In the genomic region with DNA sequence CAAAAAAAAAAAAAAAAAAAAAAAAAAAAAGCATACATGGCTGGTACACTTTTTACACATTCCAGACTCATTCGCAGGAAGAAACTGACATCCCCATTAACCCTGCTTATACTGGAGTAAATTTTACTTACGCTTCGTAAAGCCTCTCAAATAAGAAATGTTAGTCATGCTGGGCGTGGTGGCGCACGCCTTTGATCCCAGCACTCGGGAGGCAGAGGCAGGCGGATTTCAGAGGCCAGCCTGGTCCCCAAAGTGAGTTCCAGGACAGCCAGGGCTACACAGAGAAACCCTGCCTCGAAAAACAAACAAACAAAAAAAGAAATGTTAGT, we compare ENCODE assay signal across 8 mouse cellular contexts. TPM values are rescaled to one million over a fixed set of nuclear protein-coding genes. Genes with fewer than 3 reads are reported as not detected.
A peak's percentile ranks its signal among the peaks of the same experiment; 100 is the strongest.
DNase-seq lines count a peak whose midpoint lies in the region; ATAC-seq and TF ChIP-seq lines count a peak whose summit lies in the region.
"Not testable (repeated sequence)": the region's sequence is repeated elsewhere in the genome, so short reads cannot be mapped to it uniquely, and the experiment has no call there.

No protein-coding gene starts in this region.

- not testable (repeated sequence) for TF ChIP-seq POLR2A in bone marrow, adult 2 months (IDR thresholded peaks at IDR 0.05; ENCODE audit: borderline replicate concordance, control insufficient read depth, low read depth, low read length); thymus, adult 2 months (IDR thresholded peaks at IDR 0.05; ENCODE audit: control insufficient read depth, extremely low read depth, insufficient read depth, low read length, poor library complexity)

- H3K4me3 ChIP-seq in bone marrow, adult 2 months (replicated peaks; ENCODE audit: control insufficient read depth, low read depth, low read length): peak overlapping the region; percentile 92
- H3K4me3 ChIP-seq in erythroblast, embryonic 14.5 days (replicated peaks): peak overlapping the region; percentile 97
- H3K4me3 ChIP-seq in heart, embryonic 13.5 days: peak overlapping the region; percentile 98
- H3K4me3 ChIP-seq in intestine, embryonic 14.5 days (ENCODE audit: low read depth, low read length): peak overlapping the region; percentile 98
- H3K4me3 ChIP-seq in limb, embryonic 13.5 days: peak overlapping the region; percentile 81
- H3K4me3 ChIP-seq in lung, embryonic 15.5 days: peak overlapping the region; percentile 88
- H3K4me3 ChIP-seq in thymus, adult 2 months (ENCODE audit: control insufficient read depth, insufficient read depth, low read length): peak overlapping the region; percentile 49

- ATAC-seq in heart, embryonic 13.5 days (ENCODE audit: extremely low read depth, insufficient number of reproducible peaks, low FRiP score, low TSS enrichment); intestine, embryonic 14.5 days (replicated peaks; ENCODE audit: low FRiP score, low TSS enrichment, low read depth); limb, embryonic 13.5 days (ENCODE audit: low FRiP score, low read depth); lung, embryonic 15.5 days (ENCODE audit: borderline replicate concordance, extremely low read depth, low FRiP score, low TSS enrichment): not testable (repeated sequence)

- H3K9me3 ChIP-seq in erythroblast, embryonic 14.5 days (ENCODE audit: control insufficient read depth, low read length); heart, embryonic 13.5 days; intestine, embryonic 14.5 days (ENCODE audit: control insufficient read depth, low read length); limb, embryonic 13.5 days; lung, embryonic 15.5 days: not testable (repeated sequence)

- H3K9ac ChIP-seq in heart, embryonic 13.5 days: peak overlapping the region; percentile 74
- H3K9ac ChIP-seq in intestine, embryonic 14.5 days (ENCODE audit: low read length): peak overlapping the region; percentile 36; the same call in 1 of the 2 replicates
- H3K9ac ChIP-seq in limb, embryonic 13.5 days: not testable (repeated sequence)
- peak overlapping the region; percentile 13; the same call in 1 of the 2 replicates for H3K9ac ChIP-seq in lung, embryonic 15.5 days

- not testable (repeated sequence) for H3K27me3 ChIP-seq in erythroblast, embryonic 14.5 days (ENCODE audit: control insufficient read depth); heart, embryonic 13.5 days (replicated peaks); intestine, embryonic 14.5 days (replicated peaks; ENCODE audit: control insufficient read depth, insufficient read depth, low read length); limb, embryonic 13.5 days; lung, embryonic 15.5 days; thymus, adult 2 months (ENCODE audit: control insufficient read depth, insufficient read depth, low read length)

- H3K4me2 ChIP-seq in heart, embryonic 13.5 days: peak overlapping the region; percentile 93
- H3K4me2 ChIP-seq in intestine, embryonic 14.5 days (ENCODE audit: low read length): peak overlapping the region; percentile 41
- H3K4me2 ChIP-seq in limb, embryonic 13.5 days (replicated peaks): peak overlapping the region; percentile 94
- H3K4me2 ChIP-seq in lung, embryonic 15.5 days: peak overlapping the region; percentile 64

- DNase-seq in intestine, embryonic 14.5 days (ENCODE audit: low spot score); thymus, adult 2 months: not testable (repeated sequence)
- peak; percentile 34 for DNase-seq in neural tube, embryonic 10.5 days (ENCODE audit: extremely low spot score, low spot score)

- H3K4me1 ChIP-seq in bone marrow, adult 2 months (ENCODE audit: control insufficient read depth, insufficient read depth, low read length): not testable (repeated sequence)
- H3K4me1 ChIP-seq in erythroblast, embryonic 14.5 days (ENCODE audit: control insufficient read depth): peaks cover 61% of the 10 kb centered on the region
- peaks cover 52% of the 10 kb centered on the region for H3K4me1 ChIP-seq in heart, embryonic 13.5 days
- peaks cover 30% of the 10 kb centered on the region for H3K4me1 ChIP-seq in intestine, embryonic 14.5 days (replicated peaks; ENCODE audit: control insufficient read depth, insufficient read depth, low read length)
- H3K4me1 ChIP-seq in limb, embryonic 13.5 days: peaks cover 43% of the 10 kb centered on the region
- peaks cover 37% of the 10 kb centered on the region for H3K4me1 ChIP-seq in lung, embryonic 15.5 days
- peaks cover 15% of the 10 kb centered on the region for H3K4me1 ChIP-seq in thymus, adult 2 months (replicated peaks; ENCODE audit: control insufficient read depth, insufficient read depth, low read length)

- H3K27ac ChIP-seq in bone marrow, adult 2 months (ENCODE audit: control insufficient read depth, insufficient read depth, low read depth, low read length, poor library complexity): peak overlapping the region; percentile 51; the same call in 1 of the 2 replicates
- H3K27ac ChIP-seq in heart, embryonic 13.5 days (replicated peaks): peak overlapping the region; percentile 87
- peak overlapping the region; percentile 86; the same call in 1 of the 2 replicates for H3K27ac ChIP-seq in intestine, embryonic 14.5 days (ENCODE audit: low read depth)
- H3K27ac ChIP-seq in limb, embryonic 13.5 days: peak overlapping the region; percentile 91
- peak overlapping the region; percentile 86 for H3K27ac ChIP-seq in lung, embryonic 15.5 days
- H3K27ac ChIP-seq in thymus, adult 2 months (ENCODE audit: control insufficient read depth, insufficient read depth, low read length): not testable (repeated sequence)

- H3K36me3 ChIP-seq in erythroblast, embryonic 14.5 days (ENCODE audit: control insufficient read depth): peaks cover 40% of the 10 kb centered on the region
- peaks cover 36% of the 10 kb centered on the region for H3K36me3 ChIP-seq in heart, embryonic 13.5 days
- H3K36me3 ChIP-seq in intestine, embryonic 14.5 days (ENCODE audit: control insufficient read depth, insufficient read depth, low read length): peaks cover 37% of the 10 kb centered on the region
- peaks cover 34% of the 10 kb centered on the region for H3K36me3 ChIP-seq in limb, embryonic 13.5 days
- peaks cover 29% of the 10 kb centered on the region for H3K36me3 ChIP-seq in lung, embryonic 15.5 days
- H3K36me3 ChIP-seq in thymus, adult 2 months (ENCODE audit: control insufficient read depth, insufficient read depth, low read length): peaks cover 32% of the 10 kb centered on the region

- 38% methylated on average over 9 of the region's 9 CpGs for WGBS in bone marrow, adult 2 months
- 41% methylated on average over 9 of the region's 9 CpGs for WGBS in heart, embryonic 13.5 days
- 33% methylated on average over 9 of the region's 9 CpGs for WGBS in intestine, embryonic 14.5 days
- 46% methylated on average over 9 of the region's 9 CpGs for WGBS in limb, embryonic 13.5 days
- WGBS in lung, embryonic 15.5 days: 30% methylated on average over 9 of the region's 9 CpGs
- 41% methylated on average over 9 of the region's 9 CpGs for WGBS in thymus, adult 2 months

- TF ChIP-seq CTCF in bone marrow, adult 2 months (IDR thresholded peaks at IDR 0.05; ENCODE audit: control insufficient read depth, insufficient read depth, low read length); thymus, adult 2 months (IDR thresholded peaks at IDR 0.05; ENCODE audit: borderline replicate concordance, control insufficient read depth, extremely low read depth, insufficient read depth, low read length, poor library complexity): not testable (repeated sequence)

RNA-seq across cellular contexts. Expression of gene RPS10-NUDT3, which starts 0.5 kb away (rescaled TPM):
- not detected in 2 replicates for polyA plus RNA-seq in bone marrow, adult 2 months (2011; ENCODE audit: insufficient read depth, insufficient read length, low replicate concordance, missing spikeins)
- not detected in 2 replicates for polyA plus RNA-seq in erythroblast, embryonic 14.5 days (2012)
- polyA plus RNA-seq in heart, embryonic 13.5 days (2015; fragmentation: Nextera tagmentation; extraction: Ambion mirVana): not detected in 2 replicates
- not detected in 2 replicates for polyA plus RNA-seq in intestine, embryonic 14.5 days (2014; fragmentation: Nextera tagmentation; extraction: Ambion mirVana)
- not detected in 2 replicates for polyA plus RNA-seq in limb, embryonic 13.5 days (2015; fragmentation: Nextera tagmentation; extraction: Ambion mirVana)
- not detected in 2 replicates for polyA plus RNA-seq in lung, embryonic 15.5 days (2015; fragmentation: Nextera tagmentation; extraction: Ambion mirVana)
- not detected in 2 replicates for polyA plus RNA-seq in thymus, adult 2 months (2012; rRNA removed)

RNA-seq across cellular contexts. Expression of gene Rps10, which starts 0.9 kb away (rescaled TPM):
- 1,643 and 1,889 TPM in 2 replicates for polyA plus RNA-seq in bone marrow, adult 2 months (2011; ENCODE audit: insufficient read depth, insufficient read length, low replicate concordance, missing spikeins)
- polyA plus RNA-seq in erythroblast, embryonic 14.5 days (2012): 265 and 292 TPM in 2 replicates
- 600 and 606 TPM in 2 replicates for polyA plus RNA-seq in heart, embryonic 13.5 days (2015; fragmentation: Nextera tagmentation; extraction: Ambion mirVana)
- 1,235 and 1,299 TPM in 2 replicates for polyA plus RNA-seq in intestine, embryonic 14.5 days (2014; fragmentation: Nextera tagmentation; extraction: Ambion mirVana)
- 906 and 924 TPM in 2 replicates for polyA plus RNA-seq in limb, embryonic 13.5 days (2015; fragmentation: Nextera tagmentation; extraction: Ambion mirVana)
- polyA plus RNA-seq in lung, embryonic 15.5 days (2015; fragmentation: Nextera tagmentation; extraction: Ambion mirVana): 868 and 923 TPM in 2 replicates
- 1,664 and 2,025 TPM in 2 replicates for polyA plus RNA-seq in thymus, adult 2 months (2012; rRNA removed)

RNA-seq across cellular contexts. Expression of gene Nudt3, which starts 12.2 kb away (rescaled TPM):
- polyA plus RNA-seq in bone marrow, adult 2 months (2011; ENCODE audit: insufficient read depth, insufficient read length, low replicate concordance, missing spikeins): 84.4 and 97.1 TPM in 2 replicates
- 5.1 and 6.4 TPM in 2 replicates for polyA plus RNA-seq in erythroblast, embryonic 14.5 days (2012)
- polyA plus RNA-seq in heart, embryonic 13.5 days (2015; fragmentation: Nextera tagmentation; extraction: Ambion mirVana): 98.8 and 108 TPM in 2 replicates
- 33.3 and 35.4 TPM in 2 replicates for polyA plus RNA-seq in intestine, embryonic 14.5 days (2014; fragmentation: Nextera tagmentation; extraction: Ambion mirVana)
- 99.5 and 102 TPM in 2 replicates for polyA plus RNA-seq in limb, embryonic 13.5 days (2015; fragmentation: Nextera tagmentation; extraction: Ambion mirVana)
- 92.0 and 95.9 TPM in 2 replicates for polyA plus RNA-seq in lung, embryonic 15.5 days (2015; fragmentation: Nextera tagmentation; extraction: Ambion mirVana)
- polyA plus RNA-seq in thymus, adult 2 months (2012; rRNA removed): 86.3 and 110 TPM in 2 replicates

RNA-seq across cellular contexts. Expression of gene Pacsin1, which starts 19.8 kb away (rescaled TPM):
- 2.7 and 12.0 TPM in 2 replicates for polyA plus RNA-seq in bone marrow, adult 2 months (2011; ENCODE audit: insufficient read depth, insufficient read length, low replicate concordance, missing spikeins)
- 0.01 TPM in 1 of 2 replicates, not detected in the other for polyA plus RNA-seq in erythroblast, embryonic 14.5 days (2012)
- polyA plus RNA-seq in heart, embryonic 13.5 days (2015; fragmentation: Nextera tagmentation; extraction: Ambion mirVana): 0.78 and 1.4 TPM in 2 replicates
- 1.5 and 2.0 TPM in 2 replicates for polyA plus RNA-seq in intestine, embryonic 14.5 days (2014; fragmentation: Nextera tagmentation; extraction: Ambion mirVana)
- 5.0 and 6.2 TPM in 2 replicates for polyA plus RNA-seq in limb, embryonic 13.5 days (2015; fragmentation: Nextera tagmentation; extraction: Ambion mirVana)
- 0.61 and 0.93 TPM in 2 replicates for polyA plus RNA-seq in lung, embryonic 15.5 days (2015; fragmentation: Nextera tagmentation; extraction: Ambion mirVana)
- polyA plus RNA-seq in thymus, adult 2 months (2012; rRNA removed): 24.0 and 24.7 TPM in 2 replicates

Comparison
In these comparisons a context has a peak if more than half of its experiments do, and no peak if none do; other contexts are left out.
1. H3K4me2 ChIP-seq: peak in every context shown above with its lines; median percentile 94 in limb, embryonic 13.5 days; 93 in heart, embryonic 13.5 days; 64 in lung, embryonic 15.5 days; 41 in intestine, embryonic 14.5 days.